Mouse (Mus musculus): ENCODE results near the gene Cacnb1. TPM values are rescaled to one million over a fixed set of nuclear protein-coding genes. Genes with fewer than 3 reads are reported as not detected.

The Cacnb1 gene
- polyA plus RNA-seq, 1 experiment, result 163 TPM

DNA sequence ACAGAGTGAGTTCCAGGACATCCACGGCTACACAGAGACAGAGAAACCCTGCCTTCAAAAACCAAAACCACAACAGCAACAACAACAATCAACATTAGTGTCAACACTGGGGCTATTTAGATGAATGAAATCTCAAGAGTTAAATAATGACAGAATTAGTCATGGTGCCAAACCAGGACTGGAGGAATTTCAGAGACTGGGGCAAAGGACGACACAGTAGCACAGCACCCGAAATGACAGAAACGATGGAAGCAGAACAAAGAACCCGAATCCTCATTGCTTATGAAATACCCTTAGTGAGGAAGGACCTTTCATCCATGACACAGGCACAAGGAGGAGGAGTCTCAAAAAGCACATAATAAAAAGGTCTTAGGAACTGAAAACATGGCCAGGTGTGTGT lies 48.7 kb downstream of the Cacnb1 start:
- H3ac ChIP-seq (ENCODE audit: control insufficient read depth, insufficient read length), result no peak overlapping the region
- H3K4me3 ChIP-seq, result no peak overlapping the region
- H3K79me2 ChIP-seq (ENCODE audit: control insufficient read depth, insufficient read depth), result no peaks in the 10 kb centered on the region
- no peaks in the 10 kb centered on the region for H3K27me3 ChIP-seq (ENCODE audit: control insufficient read depth, insufficient read depth, insufficient read length)
- TF ChIP-seq SRF (IDR thresholded peaks at IDR 0.05; ENCODE audit: control insufficient read depth, insufficient read length, low read depth), result no peak
- TF ChIP-seq POLR2A (IDR thresholded peaks at IDR 0.05; ENCODE audit: insufficient read length, low read depth), result no peak
- TF ChIP-seq MYOD1 (IDR thresholded peaks at IDR 0.05; ENCODE audit: control insufficient read depth in 1 of 3, insufficient read length in 2 of 3, low read depth in 2 of 3), result no peak
- TF ChIP-seq CEBPB (IDR thresholded peaks at IDR 0.05; ENCODE audit: insufficient read depth, poor library complexity, severe bottlenecking), result no peak
- no peak for TF ChIP-seq REST (IDR thresholded peaks at IDR 0.05; ENCODE audit: insufficient read depth, insufficient read length)
- TF ChIP-seq TCF12 (IDR thresholded peaks at IDR 0.05; ENCODE audit: insufficient read depth, poor library complexity, severe bottlenecking), result no peak
- no peak overlapping the region for H3K4me2 ChIP-seq (ENCODE audit: low read depth)
- no peaks in the 10 kb centered on the region for H3K36me3 ChIP-seq (ENCODE audit: control insufficient read depth, insufficient read depth)

DNA sequence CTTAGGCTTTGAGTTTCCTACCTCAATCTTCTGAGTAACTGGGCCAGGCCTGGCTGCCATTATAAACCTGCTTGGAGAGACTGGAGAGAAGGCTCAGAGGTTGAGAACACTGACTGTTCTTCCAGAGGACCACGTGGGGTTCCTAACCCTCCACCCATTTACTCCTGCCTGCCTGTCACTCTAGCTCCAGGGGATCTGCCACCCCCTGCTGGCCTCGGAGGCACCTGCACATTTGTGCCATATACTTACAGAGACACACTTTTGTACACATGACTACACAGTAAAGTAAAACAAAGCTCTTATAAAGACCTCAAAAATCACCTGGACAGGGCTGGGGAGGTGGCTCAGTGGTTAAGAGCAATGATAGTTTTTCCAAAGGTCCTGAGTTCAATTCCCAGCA lies 50.4 kb downstream of the Cacnb1 start:
- no peak overlapping the region for H3ac ChIP-seq (ENCODE audit: control insufficient read depth, insufficient read length)
- TF ChIP-seq MYOD1 (IDR thresholded peaks at IDR 0.05; ENCODE audit: control insufficient read depth in 1 of 3, insufficient read length in 2 of 3, low read depth in 2 of 3) (no peak), MAX (IDR thresholded peaks at IDR 0.05; ENCODE audit: low read depth) (no peak), POLR2AphosphoS2 (IDR thresholded peaks at IDR 0.05; ENCODE audit: insufficient read length, low read depth) (no peak), E2F4 (IDR thresholded peaks at IDR 0.05; ENCODE audit: insufficient read depth) (no peak), MYOG (IDR thresholded peaks at IDR 0.05; ENCODE audit: control insufficient read depth in 1 of 3, insufficient read depth in 1 of 3, insufficient read length in 2 of 3, low read depth in 2 of 3) (no peak), USF1 (IDR thresholded peaks at IDR 0.05; ENCODE audit: low read depth) (no peak), POLR2A (IDR thresholded peaks at IDR 0.05; ENCODE audit: insufficient read length, low read depth) (no peak), CEBPB (IDR thresholded peaks at IDR 0.05; ENCODE audit: insufficient read depth, poor library complexity, severe bottlenecking) (no peak), TCF3 (IDR thresholded peaks at IDR 0.05; ENCODE audit: insufficient read length, low read depth) (no peak), REST (IDR thresholded peaks at IDR 0.05; ENCODE audit: insufficient read depth, insufficient read length) (no peak), TCF12 (IDR thresholded peaks at IDR 0.05; ENCODE audit: insufficient read depth, poor library complexity, severe bottlenecking) (no peak)
- H3K27me3 ChIP-seq (ENCODE audit: control insufficient read depth, insufficient read depth, insufficient read length), result no peaks in the 10 kb centered on the region
- no peak overlapping the region for H3K4me3 ChIP-seq
- H3K36me3 ChIP-seq (ENCODE audit: control insufficient read depth, insufficient read depth), result no peaks in the 10 kb centered on the region
- H3K79me2 ChIP-seq (ENCODE audit: control insufficient read depth, insufficient read depth), result no peaks in the 10 kb centered on the region
- H3K4me2 ChIP-seq (ENCODE audit: low read depth), result no peak overlapping the region

DNA sequence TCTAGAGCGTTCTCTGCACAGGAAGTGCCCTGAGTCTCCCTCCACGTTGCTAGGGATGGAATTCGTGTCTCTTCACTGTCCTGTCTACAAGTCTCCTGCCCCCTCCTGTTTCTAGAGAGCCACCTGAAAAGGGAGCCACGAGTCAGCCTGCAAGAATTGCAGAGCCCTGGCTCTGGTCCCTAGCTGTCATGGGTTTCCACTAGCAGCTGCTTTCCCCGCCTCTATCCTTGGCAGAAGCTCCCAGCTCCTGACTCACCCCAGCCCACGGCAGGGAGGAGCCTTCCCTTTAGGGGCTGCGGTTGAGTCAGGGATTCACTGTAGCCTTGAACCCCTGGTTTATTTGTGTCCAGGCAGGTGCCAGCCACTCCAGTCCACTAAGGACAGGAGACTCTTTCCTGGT lies 51.6 kb downstream of the Cacnb1 start:
- H3ac ChIP-seq (ENCODE audit: control insufficient read depth, insufficient read length), result no peak overlapping the region
- TF ChIP-seq POLR2A (IDR thresholded peaks at IDR 0.05; ENCODE audit: insufficient read length, low read depth) (no peak), TCF12 (IDR thresholded peaks at IDR 0.05; ENCODE audit: insufficient read depth, poor library complexity, severe bottlenecking) (peak; percentile 58), USF1 (IDR thresholded peaks at IDR 0.05; ENCODE audit: low read depth) (no peak), POLR2AphosphoS2 (IDR thresholded peaks at IDR 0.05; ENCODE audit: insufficient read length, low read depth) (no peak), MYOD1 (IDR thresholded peaks at IDR 0.05; ENCODE audit: control insufficient read depth in 1 of 3, insufficient read length in 2 of 3, low read depth in 2 of 3) (peak; percentile 52 to 93 (median 88)), MYOG (IDR thresholded peaks at IDR 0.05; ENCODE audit: control insufficient read depth in 1 of 3, insufficient read depth in 1 of 3, insufficient read length in 2 of 3, low read depth in 2 of 3) (peak; percentile 49 to 95 (median 76)), MAX (IDR thresholded peaks at IDR 0.05; ENCODE audit: low read depth) (no peak), CEBPB (IDR thresholded peaks at IDR 0.05; ENCODE audit: insufficient read depth, poor library complexity, severe bottlenecking) (0 out of 2 replicates have a peak, but pooled peaks have one; percentile 16)
- no peak overlapping the region for H3K4me3 ChIP-seq
- H3K27me3 ChIP-seq (ENCODE audit: control insufficient read depth, insufficient read depth, insufficient read length), result no peaks in the 10 kb centered on the region
- H3K4me2 ChIP-seq (ENCODE audit: low read depth), result peak overlapping the region; percentile 81
- H3K36me3 ChIP-seq (ENCODE audit: control insufficient read depth, insufficient read depth), result no peaks in the 10 kb centered on the region
- H3K79me2 ChIP-seq (ENCODE audit: control insufficient read depth, insufficient read depth), result no peaks in the 10 kb centered on the region

DNA sequence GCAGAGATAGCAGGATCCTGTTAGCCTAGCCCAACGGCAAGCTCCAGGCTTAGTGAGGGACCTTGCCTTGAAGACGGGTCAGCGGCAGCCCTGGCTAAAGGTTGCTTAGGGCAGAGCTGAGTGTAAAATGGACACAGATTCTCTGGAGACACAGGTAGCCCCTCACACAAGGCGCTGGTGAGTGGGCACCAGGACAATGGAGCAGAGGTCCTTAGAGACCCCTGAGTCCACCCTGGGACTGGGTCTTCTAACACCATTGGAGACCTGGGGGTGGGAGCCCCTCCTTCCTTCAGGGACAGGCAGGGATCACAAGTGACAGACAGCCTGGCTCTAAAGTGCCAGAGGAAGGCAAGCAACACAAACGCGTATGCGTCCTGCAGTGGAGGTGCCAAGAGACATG lies 52.1 kb downstream of the Cacnb1 start:
- H3K36me3 ChIP-seq (ENCODE audit: control insufficient read depth, insufficient read depth), result no peaks in the 10 kb centered on the region
- no peaks in the 10 kb centered on the region for H3K79me2 ChIP-seq (ENCODE audit: control insufficient read depth, insufficient read depth)
- H3K27me3 ChIP-seq (ENCODE audit: control insufficient read depth, insufficient read depth, insufficient read length), result no peaks in the 10 kb centered on the region
- peak overlapping the region; percentile 81 for H3K4me2 ChIP-seq (ENCODE audit: low read depth)
- no peak overlapping the region for H3K4me3 ChIP-seq
- no peak overlapping the region for H3ac ChIP-seq (ENCODE audit: control insufficient read depth, insufficient read length)
- TF ChIP-seq MYOG (IDR thresholded peaks at IDR 0.05; ENCODE audit: control insufficient read depth in 1 of 3, insufficient read depth in 1 of 3, insufficient read length in 2 of 3, low read depth in 2 of 3), result no peak
- TF ChIP-seq SRF (IDR thresholded peaks at IDR 0.05; ENCODE audit: control insufficient read depth, insufficient read length, low read depth), result no peak
- TF ChIP-seq TCF12 (IDR thresholded peaks at IDR 0.05; ENCODE audit: insufficient read depth, poor library complexity, severe bottlenecking), result no peak
- no peak for TF ChIP-seq REST (IDR thresholded peaks at IDR 0.05; ENCODE audit: insufficient read depth, insufficient read length)
- TF ChIP-seq MAX (IDR thresholded peaks at IDR 0.05; ENCODE audit: low read depth), result no peak
- TF ChIP-seq E2F4 (IDR thresholded peaks at IDR 0.05; ENCODE audit: insufficient read depth), result no peak
- TF ChIP-seq TCF3 (IDR thresholded peaks at IDR 0.05; ENCODE audit: insufficient read length, low read depth), result no peak
- TF ChIP-seq CEBPB (IDR thresholded peaks at IDR 0.05; ENCODE audit: insufficient read depth, poor library complexity, severe bottlenecking), result no peak
- no peak for TF ChIP-seq USF1 (IDR thresholded peaks at IDR 0.05; ENCODE audit: low read depth)
- no peak for TF ChIP-seq POLR2A (IDR thresholded peaks at IDR 0.05; ENCODE audit: insufficient read length, low read depth)
- TF ChIP-seq MYOD1 (IDR thresholded peaks at IDR 0.05; ENCODE audit: control insufficient read depth in 1 of 3, insufficient read length in 2 of 3, low read depth in 2 of 3), result no peak
- no peak for TF ChIP-seq POLR2AphosphoS2 (IDR thresholded peaks at IDR 0.05; ENCODE audit: insufficient read length, low read depth)

DNA sequence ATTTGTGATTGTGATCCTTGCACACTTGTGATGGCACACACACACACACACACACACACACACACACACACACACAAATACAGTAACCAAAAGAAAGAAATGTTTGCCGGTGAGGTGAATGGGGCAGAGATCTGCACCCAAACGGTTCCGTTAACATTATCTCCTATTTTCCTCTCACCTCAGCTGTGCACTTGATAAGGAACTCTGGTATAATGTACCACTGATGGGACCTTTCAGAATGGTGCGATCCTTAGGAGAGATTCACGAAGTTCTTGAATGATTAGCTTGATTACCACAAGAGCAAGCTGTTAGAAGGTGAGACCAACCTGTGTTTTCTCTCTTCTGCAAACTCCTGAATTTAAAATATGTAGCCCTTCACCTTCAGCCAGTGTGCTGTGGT lies 54.4 kb downstream of the Cacnb1 start:
- H3K36me3 ChIP-seq (ENCODE audit: control insufficient read depth, insufficient read depth), result no peaks in the 10 kb centered on the region
- no peak overlapping the region for H3K4me2 ChIP-seq (ENCODE audit: low read depth)
- no peaks in the 10 kb centered on the region for H3K79me2 ChIP-seq (ENCODE audit: control insufficient read depth, insufficient read depth)
- no peak overlapping the region for H3ac ChIP-seq (ENCODE audit: control insufficient read depth, insufficient read length)
- H3K27me3 ChIP-seq (ENCODE audit: control insufficient read depth, insufficient read depth, insufficient read length), result no peaks in the 10 kb centered on the region
- TF ChIP-seq POLR2AphosphoS2 (IDR thresholded peaks at IDR 0.05; ENCODE audit: insufficient read length, low read depth) (no peak), TCF3 (IDR thresholded peaks at IDR 0.05; ENCODE audit: insufficient read length, low read depth) (no peak), SRF (IDR thresholded peaks at IDR 0.05; ENCODE audit: control insufficient read depth, insufficient read length, low read depth) (no peak), CEBPB (IDR thresholded peaks at IDR 0.05; ENCODE audit: insufficient read depth, poor library complexity, severe bottlenecking) (no peak), USF1 (IDR thresholded peaks at IDR 0.05; ENCODE audit: low read depth) (no peak), MAX (IDR thresholded peaks at IDR 0.05; ENCODE audit: low read depth) (no peak), MYOG (IDR thresholded peaks at IDR 0.05; ENCODE audit: control insufficient read depth in 1 of 3, insufficient read depth in 1 of 3, insufficient read length in 2 of 3, low read depth in 2 of 3) (no peak), MYOD1 (IDR thresholded peaks at IDR 0.05; ENCODE audit: control insufficient read depth in 1 of 3, insufficient read length in 2 of 3, low read depth in 2 of 3) (no peak), REST (IDR thresholded peaks at IDR 0.05; ENCODE audit: insufficient read depth, insufficient read length) (no peak), E2F4 (IDR thresholded peaks at IDR 0.05; ENCODE audit: insufficient read depth) (no peak), TCF12 (IDR thresholded peaks at IDR 0.05; ENCODE audit: insufficient read depth, poor library complexity, severe bottlenecking) (no peak), POLR2A (IDR thresholded peaks at IDR 0.05; ENCODE audit: insufficient read length, low read depth) (no peak)
- no peak overlapping the region for H3K4me3 ChIP-seq
